Mouse (Mus musculus) CH12.LX (cell line): ENCODE results near the gene Gsg1. TPM values are rescaled to one million over a fixed set of nuclear protein-coding genes. Genes with fewer than 3 reads are reported as not detected.

Experiments
- DNase-seq: peaks from one replicate; pipeline ENCODE4 v3.0.0-alpha.2; 2013; ENCODE audit errors: extremely low read depth
- H3K27ac ChIP-seq: 2 replicates; pipeline ENCODE4 v1.5.1; 2012; ENCODE audit warnings: low read depth, mild to moderate bottlenecking, control low read depth, moderate library complexity; ENCODE audit not compliant: insufficient read depth
- H3K27me3 ChIP-seq: replicated peaks from 2 replicates; pipeline ENCODE3; 2012; ENCODE audit warnings: inconsistent platforms
- H3K36me3 ChIP-seq, 2 experiments: replicated peaks in 1 of 2; 2 replicates each; pipeline versions ENCODE3 to v1.6.1; 2012; ENCODE audit warnings: inconsistent platforms in 1 of 2, low read length in 1 of 2, mild to moderate bottlenecking in 1 of 2, mixed read lengths in 1 of 2, moderate library complexity in 1 of 2; ENCODE audit not compliant: control insufficient read depth in 1 of 2, insufficient read depth in 1 of 2
- H3K4me1 ChIP-seq, 2 experiments: 2 replicates each; pipeline ENCODE4 v1.6.1; 2012; ENCODE audit warnings: inconsistent platforms in 1 of 2, moderate library complexity in 1 of 2; ENCODE audit not compliant: insufficient read depth in 2 of 2, control insufficient read depth in 1 of 2
- H3K4me2 ChIP-seq: 2 replicates; pipeline ENCODE4 v1.6.1; 2012; ENCODE audit warnings: low read depth, mild to moderate bottlenecking, control low read depth; ENCODE audit not compliant: poor library complexity, insufficient read depth, severe bottlenecking
- H3K4me3 ChIP-seq, 3 experiments: fragments of 150-350 bp in 1 of 3; sonication (generic) in 1 of 3; replicated peaks in 1 of 3; 2 replicates each; pipeline versions ENCODE3 to v1.5.1; 2011 to 2012; ENCODE audit warnings: low read depth in 2 of 3, low read length in 2 of 3, mild to moderate bottlenecking in 2 of 3, moderate library complexity in 2 of 3, control low read depth in 1 of 3, improper control_type of control experiment in 1 of 3, inconsistent platforms in 1 of 3, mixed read lengths in 1 of 3; ENCODE audit not compliant: poor library complexity in 1 of 3
- H3K79me2 ChIP-seq: replicated peaks from 2 replicates; pipeline ENCODE4 v1.6.1; 2012; ENCODE audit warnings: mild to moderate bottlenecking, moderate library complexity; ENCODE audit not compliant: control insufficient read depth, poor library complexity, insufficient read depth, severe bottlenecking; ENCODE audit errors: extremely low read depth
- H3K9ac ChIP-seq: 2 replicates; pipeline ENCODE4 v1.6.1; 2012; ENCODE audit warnings: low read depth, mild to moderate bottlenecking, control low read depth, moderate library complexity; ENCODE audit not compliant: insufficient read depth
- H3K9me3 ChIP-seq: replicated peaks from 2 replicates; pipeline ENCODE3; 2012; ENCODE audit warnings: low read length, inconsistent platforms, mixed read lengths
- CHD1 ChIP-seq: IDR thresholded peaks from 2 replicates; pipeline ENCODE4 v1.6.1; 2012; ENCODE audit warnings: low read depth, low read length, improper control_type of control experiment, inconsistent platforms
- E2F4 ChIP-seq: IDR thresholded peaks from 2 replicates; pipeline ENCODE4 v1.6.1; 2011; ENCODE audit warnings: low read depth, low read length, improper control_type of control experiment; ENCODE audit not compliant: insufficient replicate concordance
- ELF1 ChIP-seq: IDR thresholded peaks from 2 replicates; pipeline ENCODE4 v1.6.1; 2014; ENCODE audit warnings: low read depth, mild to moderate bottlenecking, inconsistent platforms, low read length, improper control_type of control experiment
- EP300 ChIP-seq: IDR thresholded peaks from 2 replicates; pipeline ENCODE4 v1.6.1; 2011; ENCODE audit warnings: low read length, improper control_type of control experiment
- ETS1 ChIP-seq: conservative IDR thresholded peaks from 2 replicates; pipeline ENCODE4 v1.6.1; 2012; ENCODE audit warnings: low read depth, mild to moderate bottlenecking, inconsistent platforms, low read length, improper control_type of control experiment, moderate library complexity
- GABPA ChIP-seq: IDR thresholded peaks from 2 replicates; pipeline ENCODE4 v1.6.1; 2012; ENCODE audit warnings: low read depth, low read length, improper control_type of control experiment, inconsistent platforms; ENCODE audit not compliant: insufficient replicate concordance
- IRF4 ChIP-seq: IDR thresholded peaks from 2 replicates; pipeline ENCODE4 v1.6.1; 2014; ENCODE audit warnings: low read depth, mild to moderate bottlenecking, inconsistent platforms, low read length, improper control_type of control experiment
- KAT2A ChIP-seq: IDR thresholded peaks from 2 replicates; pipeline ENCODE4 v1.6.1; 2012; ENCODE audit warnings: low read length, improper control_type of control experiment, inconsistent platforms; ENCODE audit not compliant: insufficient replicate concordance
- MAFK ChIP-seq: IDR thresholded peaks from 2 replicates; pipeline ENCODE4 v1.6.1; 2011; ENCODE audit warnings: low read length, improper control_type of control experiment; ENCODE audit not compliant: insufficient replicate concordance
- MAX ChIP-seq: IDR thresholded peaks from 2 replicates; pipeline ENCODE4 v1.6.1; 2011; ENCODE audit warnings: low read length, improper control_type of control experiment
- NELFE ChIP-seq: IDR thresholded peaks from 2 replicates; pipeline ENCODE4 v1.6.1; 2011; ENCODE audit warnings: low read depth, low read length, improper control_type of control experiment
- NRF1 ChIP-seq: IDR thresholded peaks from 2 replicates; pipeline ENCODE4 v1.6.1; 2014; ENCODE audit warnings: low read depth, mild to moderate bottlenecking, inconsistent platforms, low read length, improper control_type of control experiment, moderate library complexity
- POLR2AphosphoS2 ChIP-seq: IDR thresholded peaks from 2 replicates; pipeline ENCODE4 v1.6.1; 2011; ENCODE audit warnings: low read depth, low read length, improper control_type of control experiment
- RAD21 ChIP-seq: IDR thresholded peaks from 2 replicates; pipeline ENCODE4 v1.6.1; 2011; ENCODE audit warnings: low read depth, mild to moderate bottlenecking, low read length, improper control_type of control experiment, moderate library complexity
- TBP ChIP-seq: conservative IDR thresholded peaks from 2 replicates; pipeline ENCODE4 v1.6.1; 2011; ENCODE audit warnings: low read depth, low read length, improper control_type of control experiment
- TCF12 ChIP-seq: IDR thresholded peaks from 2 replicates; pipeline ENCODE4 v1.6.1; 2014; ENCODE audit warnings: low read depth, mild to moderate bottlenecking, inconsistent platforms, low read length, improper control_type of control experiment
- USF2 ChIP-seq: conservative IDR thresholded peaks from 2 replicates; pipeline ENCODE4 v1.6.1; 2011; ENCODE audit warnings: low read depth, low read length, improper control_type of control experiment
- dilution Hi-C: fragments of 300-500 bp; cut with MboI; formaldehyde crosslinking; loops from 2 replicates; pipeline ENCODE4 v1.14.3; 2020; ENCODE audit warnings: low sequenced_read_pairs; ENCODE audit not compliant: extremely low pct_unique_long_range_greater_than_20kb, extremely low pct_ligation_motif_present
- in situ Hi-C: fragments of 300-500 bp; cut with MboI; formaldehyde crosslinking; loops from 3 replicates; pipeline ENCODE4 v1.14.3; 2019; ENCODE audit warnings: low sequenced_read_pairs, low pct_ligation_motif_present, low pct_unique_long_range_greater_than_20kb, mixed read lengths
- polyA plus RNA-seq: library from polyadenylated mRNA; unstranded; fragments of >175 nt; gene quantifications from 2 replicates; pipeline ENCODE4 v1.2.1, GENCODE M21; 2012; ENCODE audit warnings: low read depth; ENCODE audit not compliant: insufficient read length
- total RNA-seq, 2 experiments: library from RNA; depleted of rRNA; stranded (reverse); fragments of 300-350 nt in 1 of 2; fragments of >200 nt in 1 of 2; gene quantifications; 2 replicates each; pipeline ENCODE4 v1.2.3; 2012 to 2014

Gsg1 gene
- total and polyA plus RNA-seq, 3 experiments, result not detected

DNA sequence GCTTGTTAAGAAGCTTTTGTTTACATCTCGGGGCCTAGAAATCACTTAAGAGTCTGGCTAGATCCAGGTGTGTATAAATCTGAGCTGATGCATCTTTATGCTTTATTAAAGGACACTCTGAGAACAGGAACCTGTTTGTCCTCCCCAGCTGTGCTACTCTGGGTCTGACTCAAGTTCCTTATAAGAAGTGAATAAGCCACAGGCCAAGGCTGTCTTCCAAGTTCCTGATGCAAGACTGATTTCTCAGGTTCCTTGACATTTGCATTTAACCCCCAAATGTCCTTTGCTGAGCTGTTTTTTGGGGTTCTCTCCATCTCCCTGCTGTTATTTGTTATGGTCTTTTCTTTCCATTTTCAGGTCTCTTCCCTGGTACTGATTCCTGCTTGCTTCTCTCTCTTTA, 62.2 kb downstream of the Gsg1 start:
- Histone ChIP-seq H3K9ac (no peak overlapping the region), H3K27ac (no peak overlapping the region), H3K36me3 (no peaks in the 10 kb centered on the region), H3K27me3 (no peaks in the 10 kb centered on the region), H3K4me3 (no peak overlapping the region), H3K4me2 (no peak overlapping the region), H3K9me3 (no peaks in the 10 kb centered on the region), H3K4me1 (peaks cover 0 to 51% of the 10 kb centered on the region in 2 experiments; a peak in 2 of 4 replicates), H3K79me2 (no peaks in the 10 kb centered on the region)
- in situ Hi-C loops (no loop called here), dilution Hi-C loops (no loop called here)
- peak; percentile 61 for DNase-seq
- TF ChIP-seq CHD1 (no peak), EP300 (peak; percentile 69), ETS1 (peak; percentile 35), IRF4 (peak; percentile 43; the same call in 1 of the 2 replicates), ELF1 (no peak)

DNA sequence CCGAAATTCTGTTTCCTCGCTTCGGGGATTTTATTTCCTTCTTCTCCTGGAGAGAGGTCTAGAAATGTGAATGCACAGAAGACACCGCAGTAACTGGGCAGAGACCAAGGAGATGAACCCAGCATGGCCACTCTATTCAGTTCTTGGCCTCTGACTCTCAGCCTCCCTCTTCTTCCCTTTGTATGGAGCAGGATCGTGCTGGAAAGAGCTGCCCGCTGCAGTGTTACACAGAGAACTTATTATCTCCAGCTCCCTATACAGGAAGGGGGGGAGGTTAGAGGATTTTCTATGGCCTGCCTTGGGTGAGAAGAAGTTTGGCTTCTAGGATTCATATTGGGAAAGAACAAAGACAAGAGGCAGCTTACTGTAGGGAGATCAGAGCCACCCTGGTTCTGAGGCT, 64.0 kb downstream of the Gsg1 start:
- dilution Hi-C loops, result no loop called here
- Histone ChIP-seq H3K9me3 (no peaks in the 10 kb centered on the region), H3K27ac (no peak overlapping the region), H3K79me2 (no peaks in the 10 kb centered on the region), H3K4me1 (peaks cover 0 to 45% of the 10 kb centered on the region in 2 experiments; a peak in 2 of 4 replicates), H3K27me3 (no peaks in the 10 kb centered on the region)
- TF ChIP-seq GABPA, result no peak
- TF ChIP-seq E2F4, result no peak
- TF ChIP-seq NRF1, result no peak
- no peak for TF ChIP-seq TBP
- TF ChIP-seq POLR2AphosphoS2, result no peak
- no peak for TF ChIP-seq EP300
- no peak for TF ChIP-seq KAT2A
- no peak for TF ChIP-seq NELFE
- TF ChIP-seq MAX, result no peak
- TF ChIP-seq USF2, result no peak
- TF ChIP-seq MAFK, result no peak
- no peak for TF ChIP-seq TCF12
- TF ChIP-seq CHD1, result no peak
- no peak for TF ChIP-seq RAD21
- TF ChIP-seq, all 38 proteins: peak for 0
- Histone ChIP-seq H3K36me3 (no peaks in the 10 kb centered on the region), H3K9ac (no peak overlapping the region), H3K4me3 (no peak overlapping the region), H3K4me2 (no peak overlapping the region)
- no peak for DNase-seq
- in situ Hi-C loops, result no loop called here
